24 mouse cellular contexts compared by ENCODE assay signal in genomic region chr2:107994831-107995230, GRCm38 (mm10).
"Had no signal": no experiment of that assay in that cellular context is flagged by ENCODE, and none has a peak within 500 bp of the region (broad histone marks: within the 10 kb centered on the region; RNA-seq: fewer than 3 reads in every experiment).

No protein-coding gene starts in this region.

- H3K4me1 ChIP-seq: heart, embryonic 12.5 days; hindbrain, embryonic 10.5 days; hindbrain, embryonic 12.5 days; intestine, embryonic 15.5 days; limb, embryonic 13.5 days; limb, embryonic 15.5 days; liver, embryonic 12.5 days had no signal

- DNase-seq: gastrocnemius, postnatal 14 days; gastrocnemius, postnatal 36 days; heart, adult 2 months; heart, postnatal 10 days; heart, postnatal 4 days; kidney, adult 18-20 months; kidney, adult 8-10 months; kidney, postnatal 10 days; kidney, postnatal 25 days; kidney, postnatal 4 days; layer of hippocampus, adult 9-11 months; layer of hippocampus, postnatal 36 days; left cerebral cortex, postnatal 4 days had no signal

- H3K27me3 ChIP-seq: heart, embryonic 12.5 days; hindbrain, embryonic 12.5 days; intestine, embryonic 15.5 days; limb, embryonic 13.5 days; limb, embryonic 15.5 days; liver, embryonic 12.5 days had no signal

- H3K36me3 ChIP-seq: heart, embryonic 12.5 days; hindbrain, embryonic 10.5 days; hindbrain, embryonic 12.5 days; intestine, embryonic 15.5 days; limb, embryonic 13.5 days; limb, embryonic 15.5 days; liver, embryonic 12.5 days had no signal

- ATAC-seq: hindbrain, embryonic 16.5 days; inflammation-experienced regulatory T-cells, adult 6 months; intestine, embryonic 15.5 days; intestine, postnatal 0 days; liver, embryonic 12.5 days had no signal

- H3K27ac ChIP-seq: heart, adult 2 months; hindbrain, embryonic 10.5 days; hindbrain, embryonic 12.5 days; hindbrain, embryonic 14.5 days; intestine, embryonic 15.5 days; limb, embryonic 13.5 days; limb, embryonic 15.5 days; liver, embryonic 12.5 days had no signal

- H3K4me3 ChIP-seq: heart, adult 2 months; heart, embryonic 12.5 days; hindbrain, embryonic 10.5 days; hindbrain, embryonic 12.5 days; intestine, embryonic 15.5 days; limb, embryonic 13.5 days; limb, embryonic 15.5 days; liver, embryonic 12.5 days had no signal

- H3K9me3 ChIP-seq: heart, embryonic 12.5 days; hindbrain, embryonic 10.5 days; hindbrain, embryonic 12.5 days; intestine, embryonic 15.5 days; limb, embryonic 13.5 days; limb, embryonic 15.5 days; liver, embryonic 12.5 days had no signal
